Mouse (Mus musculus) left cerebral cortex, adult 18-20 months (tissue): ENCODE measurements at regions not wholly inside any gene's neighbourhood (a gene's known extent, or its start where the extent isn't known, plus 50 kb on each side); places are given as distances from the start of the nearest gene placed in this dataset.

Experiments
- DNase-seq, 2 experiments: peaks; one replicate each; pipeline ENCODE4 v3.0.0; 2021 to 2022; ENCODE audit warnings: low spot score in 2 of 2, mixed read lengths in 1 of 2

DNA sequence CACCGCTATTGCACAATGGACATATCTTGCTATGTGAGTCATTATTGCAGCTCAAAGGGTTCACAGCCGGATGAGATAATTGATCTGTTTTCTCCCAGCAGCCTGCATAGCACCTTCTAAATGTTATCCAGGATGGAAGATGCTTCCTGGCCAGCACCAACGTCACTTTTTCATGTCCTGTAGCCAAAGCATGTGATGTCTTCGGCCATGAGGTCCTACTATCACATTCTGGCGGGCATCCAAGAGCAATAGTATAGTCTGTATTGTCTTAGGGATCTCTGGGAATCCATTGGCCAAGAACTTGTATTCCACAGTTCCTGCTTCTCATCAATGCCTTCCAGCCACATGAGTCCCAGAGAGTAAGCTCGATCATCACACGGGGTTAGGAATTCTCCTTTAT is 70.6 kb downstream of the Npy start:
- DNase-seq = no peak

DNA sequence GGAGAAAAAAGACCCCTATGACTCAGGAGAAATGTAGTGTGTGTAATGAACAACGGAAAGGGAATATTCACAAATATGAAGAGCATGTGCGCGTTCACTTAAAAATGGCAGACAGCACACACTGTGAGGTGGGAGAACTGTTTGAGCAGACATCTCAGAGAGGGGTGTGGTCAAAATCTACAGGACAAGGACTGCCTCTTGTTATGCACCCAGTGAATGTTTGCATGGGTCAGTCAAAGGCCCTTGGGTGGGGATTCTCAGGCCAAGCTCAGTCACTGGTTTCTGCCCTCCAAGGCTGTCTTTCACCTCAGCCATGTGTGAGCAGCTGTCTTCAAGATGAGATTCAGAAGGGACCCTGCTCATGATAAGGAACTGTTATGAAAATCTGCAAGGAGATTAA is 76.6 kb downstream of the Npy start:
- DNase-seq = no peak

GRCm38 (mm10) chr6:49901512-49901911 is 79.0 kb downstream of the Npy start:
- DNase-seq = no peak

- peak in 1 of 2 experiments; percentile 5 for DNase-seq
Measured at GRCm38 (mm10) chr6:49904001-49904400, 81.5 kb downstream of the Npy start.

GRCm38 (mm10) chr6:49906456-49906855 is 83.9 kb downstream of the Npy start:
- no peak for DNase-seq

DNA sequence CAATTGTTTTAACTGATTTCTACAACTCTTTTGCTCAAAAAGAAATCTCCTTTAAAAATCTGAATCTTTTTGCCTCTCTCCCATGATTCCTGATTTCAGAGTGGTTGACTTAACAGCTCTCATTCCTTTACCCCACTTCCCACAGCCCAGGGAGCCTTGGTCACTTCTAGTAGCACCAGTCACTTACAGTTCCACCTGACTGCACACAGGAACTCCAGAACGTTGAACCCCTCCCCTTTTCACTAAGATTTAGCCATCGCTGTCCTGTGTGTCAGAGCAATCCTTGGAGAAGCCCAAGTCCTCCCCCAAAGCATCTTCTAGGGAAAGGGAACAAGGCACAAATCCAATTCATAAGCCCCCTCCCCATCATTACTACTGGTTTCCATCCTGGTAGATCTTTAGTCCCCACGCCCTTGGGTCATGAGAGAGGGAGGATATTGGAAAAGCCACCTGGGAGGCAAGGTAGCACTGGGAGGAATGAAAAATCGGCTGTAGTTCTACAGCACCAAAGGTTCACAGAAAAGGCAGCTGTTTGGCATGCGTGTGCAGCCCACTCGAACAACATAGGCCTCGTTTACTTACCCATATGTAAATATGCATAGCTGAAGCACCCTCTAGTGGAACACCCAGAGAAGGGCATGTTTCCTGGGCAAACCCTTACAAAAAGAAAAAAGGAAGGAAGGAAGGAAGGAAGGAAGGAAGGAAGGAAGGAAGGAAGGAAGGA is 96.7 kb downstream of the Npy start:
- peak; percentile 21 to 30 for DNase-seq

DNA sequence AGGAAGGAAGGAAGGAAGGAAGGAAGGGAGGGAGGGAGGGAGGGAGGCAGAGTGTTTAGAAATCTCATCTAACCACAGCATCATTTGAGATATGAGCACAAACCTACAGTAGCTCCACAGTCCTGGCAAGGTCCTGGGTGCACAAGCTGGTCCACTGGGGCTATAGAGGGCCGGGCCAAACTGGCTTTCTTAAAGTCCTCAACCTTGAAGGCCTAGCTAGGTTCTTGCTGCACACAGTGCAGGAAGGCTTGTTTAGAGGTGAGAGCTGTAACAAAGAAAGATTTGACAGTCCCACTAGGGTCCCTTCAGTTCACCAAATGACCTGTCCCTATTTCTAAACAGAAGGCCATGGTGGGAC is 97.3 kb downstream of the Npy start:
- DNase-seq = no peak

- DNase-seq = no peak
Measured at GRCm38 (mm10) chr6:49924296-49924695, 101.8 kb downstream of the Npy start.

GRCm38 (mm10) chr6:49928075-49928474 is 105.6 kb downstream of the Npy start:
- no peak for DNase-seq

DNA sequence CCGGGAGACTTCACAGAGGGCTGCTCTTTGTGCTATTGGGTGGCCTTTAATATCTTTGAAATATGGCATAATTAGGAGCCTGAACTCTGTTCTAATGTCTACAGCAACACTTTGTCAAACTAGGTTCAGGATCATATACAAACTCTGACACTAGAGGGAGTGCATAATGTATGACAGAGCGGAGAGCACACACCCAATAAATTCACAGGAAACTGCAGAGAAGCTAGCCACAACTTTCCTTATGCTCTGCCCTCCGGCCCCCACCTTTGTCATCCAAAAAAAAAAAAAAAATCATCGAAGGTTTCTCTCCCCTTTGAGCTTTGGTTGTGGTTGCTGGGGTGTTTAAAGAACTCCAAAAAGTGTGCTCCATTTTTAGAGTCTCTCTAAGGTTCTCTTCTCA is 107.6 kb downstream of the Npy start:
- DNase-seq = no peak

DNA sequence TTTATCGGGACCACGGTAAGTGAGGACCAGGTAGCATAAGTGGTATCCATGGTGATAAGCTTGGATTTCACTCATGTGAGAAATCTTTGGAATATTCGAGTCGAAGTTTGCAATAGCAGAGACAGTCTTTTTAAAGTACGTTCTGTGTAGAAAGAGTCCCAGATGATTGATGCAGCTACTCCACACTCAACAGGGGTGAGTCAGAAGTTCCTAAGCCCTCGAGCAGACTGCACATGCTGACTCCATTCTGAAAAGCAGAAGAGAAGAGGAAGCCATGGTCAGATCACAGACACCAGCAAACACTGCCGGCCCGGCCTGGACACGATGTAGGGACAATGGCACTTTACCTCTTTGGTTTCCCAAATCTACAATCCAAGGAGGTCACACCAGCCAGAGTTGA is 120.6 kb downstream of the Npy start:
- no peak for DNase-seq

GRCm38 (mm10) chr6:49958891-49959290 is 136.4 kb downstream of the Npy start:
- no peak for DNase-seq

- DNase-seq = no peak
Measured at GRCm38 (mm10) chr6:49961166-49961565, 138.7 kb downstream of the Npy start.

- no peak for DNase-seq
Measured at GRCm38 (mm10) chr6:49965944-49966545, 143.5 kb downstream of the Npy start.

DNA sequence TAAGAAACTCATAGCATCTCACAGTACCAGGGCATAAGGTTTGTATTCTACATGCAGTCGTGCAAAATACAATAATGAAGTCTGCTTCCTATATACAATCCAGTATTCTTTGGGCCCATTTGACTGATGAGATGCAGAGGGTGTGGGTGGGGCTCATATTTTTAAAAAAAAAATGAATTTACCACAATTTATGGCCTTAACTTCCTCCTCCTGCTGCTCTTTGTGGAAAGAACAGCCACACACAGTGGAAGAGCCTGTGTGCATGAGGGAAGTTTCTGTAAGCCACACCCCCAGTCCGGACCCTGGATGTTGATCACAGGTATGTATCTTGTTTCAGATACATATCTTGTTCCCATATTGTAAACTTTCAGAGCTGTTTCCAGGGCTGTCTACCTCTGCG is 143.5 kb upstream of the Mpp6 start:
- no peak for DNase-seq

DNA sequence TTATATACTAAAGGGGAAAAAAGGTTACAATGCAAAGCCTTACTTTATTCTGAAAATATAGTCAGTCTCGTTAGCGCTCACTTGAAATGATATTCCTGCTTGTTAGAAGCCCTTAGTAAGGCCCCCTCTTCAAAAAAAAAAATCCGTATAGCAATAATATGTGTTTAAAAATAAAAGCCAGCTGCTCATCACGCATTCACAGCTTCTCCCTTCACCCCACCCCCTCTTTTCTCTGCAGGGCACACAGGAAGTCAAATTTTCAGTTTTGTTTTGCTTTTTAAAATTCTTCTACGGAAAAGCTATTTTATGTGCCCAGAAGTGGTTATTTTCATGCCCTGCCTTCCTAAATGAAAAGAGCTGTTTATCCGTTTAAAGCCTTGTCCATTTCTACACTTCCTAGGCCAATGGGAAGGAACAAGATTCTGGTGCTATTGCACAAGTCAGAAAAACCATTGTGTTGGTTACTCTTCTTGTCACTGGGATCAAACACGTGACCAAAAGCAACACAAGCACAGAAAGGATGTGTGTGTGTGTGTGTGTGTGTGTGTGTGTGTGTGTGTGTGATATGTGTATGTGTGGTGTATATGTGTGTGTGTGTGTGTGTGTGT is 136.7 kb upstream of the Mpp6 start:
- no peak for DNase-seq

- peak; percentile 12 to 41 for DNase-seq
Measured at GRCm38 (mm10) chr6:49977783-49978182, 132.3 kb upstream of the Mpp6 start.

DNA sequence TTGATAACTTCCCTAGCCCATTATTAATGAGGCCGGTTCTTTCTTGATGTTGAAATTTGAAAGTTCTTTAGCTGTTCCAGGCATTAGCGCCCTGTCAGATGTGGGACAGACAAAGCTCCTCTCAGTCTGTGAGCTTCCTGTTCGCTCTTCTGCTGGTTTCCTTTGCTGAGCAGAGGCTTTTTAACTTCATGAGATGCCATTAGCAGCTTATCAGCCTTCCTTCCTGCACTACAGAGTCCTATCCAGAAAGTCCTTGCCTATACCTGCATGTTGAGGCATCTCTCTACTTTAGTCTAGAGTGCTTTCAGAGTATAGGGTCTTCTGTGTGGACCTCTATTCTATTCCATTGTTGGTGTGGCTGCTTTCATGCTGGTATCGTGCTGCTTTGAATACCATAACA is 126.3 kb upstream of the Mpp6 start:
- DNase-seq = no peak

DNA sequence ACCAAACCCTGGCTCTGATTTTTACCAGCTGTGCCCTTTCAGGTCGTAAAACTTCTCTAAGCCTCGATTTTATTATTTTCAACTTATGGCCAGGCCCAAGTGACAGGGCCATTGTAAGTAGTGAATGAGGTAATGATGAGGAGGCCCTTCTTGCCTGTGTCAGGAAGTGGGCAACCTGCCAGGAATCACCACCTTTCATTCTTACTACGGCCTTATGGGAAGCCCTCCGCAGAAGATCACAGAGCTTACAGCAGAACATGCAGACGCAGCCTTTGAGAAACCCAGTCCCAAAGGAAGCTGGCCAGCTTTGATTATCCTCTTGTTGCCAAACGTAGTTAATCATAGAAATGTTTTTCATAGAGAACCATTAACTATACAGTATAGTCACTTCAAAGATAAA is 124.9 kb upstream of the Mpp6 start:
- DNase-seq = no peak

- DNase-seq = no peak
Measured at GRCm38 (mm10) chr6:49987141-49987540, 122.9 kb upstream of the Mpp6 start.

- no peak for DNase-seq
Measured at GRCm38 (mm10) chr6:49987541-49988210, 122.4 kb upstream of the Mpp6 start.
